Mouse (Mus musculus) lung, embryonic 16.5 days (tissue): ENCODE data around the gene F2. TPM values are rescaled to one million over a fixed set of nuclear protein-coding genes. Genes with fewer than 3 reads are reported as not detected.
"Not testable (repeated sequence)": the region's sequence is repeated elsewhere in the genome, so short reads cannot be mapped to it uniquely, and the experiment has no call there.

Experiments used
- ATAC-seq: fragments of 200-750 bp; cut with Nextera tagmentation; 2 replicates; pipeline ENCODE4 v1.8.0; 2017; ENCODE audit warnings: low read depth, mild to moderate bottlenecking, moderate library complexity
- H3K27ac ChIP-seq: fragments of 300-500 bp; sonication (generic); 2 replicates; pipeline ENCODE4 v1.5.1; 2014; ENCODE audit warnings: mild to moderate bottlenecking, control low read depth, low read length
- H3K27me3 ChIP-seq: fragments of 300-500 bp; sonication (generic); 2 replicates; pipeline ENCODE4 v1.6.1; 2014; ENCODE audit warnings: low read depth, low read length, mixed read lengths; ENCODE audit not compliant: control insufficient read depth, insufficient read depth
- H3K36me3 ChIP-seq: fragments of 300-500 bp; sonication (generic); 2 replicates; pipeline ENCODE4 v1.6.1; 2014; ENCODE audit warnings: low read length; ENCODE audit not compliant: control insufficient read depth, insufficient read depth
- H3K4me1 ChIP-seq: fragments of 300-500 bp; sonication (generic); replicated peaks from 2 replicates; pipeline ENCODE4 v1.6.1; 2014; ENCODE audit warnings: low read length, mixed read lengths; ENCODE audit not compliant: control insufficient read depth, insufficient read depth
- H3K4me2 ChIP-seq: fragments of 300-500 bp; sonication (generic); 2 replicates; pipeline ENCODE4 v1.6.1; 2014; ENCODE audit warnings: low read depth, low read length, control low read depth
- H3K4me3 ChIP-seq: fragments of 300-500 bp; sonication (generic); 2 replicates; pipeline ENCODE4 v1.5.1; 2014; ENCODE audit warnings: mild to moderate bottlenecking, low read length, control low read depth
- H3K9ac ChIP-seq: fragments of 300-500 bp; sonication (generic); 2 replicates; pipeline ENCODE4 v1.6.1; 2014; ENCODE audit warnings: low read length, control low read depth
- H3K9me3 ChIP-seq: fragments of 300-500 bp; sonication (generic); 2 replicates; pipeline ENCODE4 v1.6.1; 2016; ENCODE audit warnings: low read length; ENCODE audit not compliant: control insufficient read depth
- WGBS: fragments of 180-500 bp; shearing (Covaris S2); extraction: QIAGEN DNeasy Blood & Tissue Kit; methylation state at CpG from one replicate; pipeline ENCODE4 v1.1.7; 2014; 5-methylcytosine and 5-hydroxymethylcytosine counted together
- polyA plus RNA-seq: library from polyadenylated mRNA; unstranded; fragments of >200 nt; fragmentation: Nextera tagmentation; extraction: Ambion mirVana; gene quantifications from 2 replicates; pipeline ENCODE4 v1.2.1, GENCODE M21; 2015

F2 gene
- polyA plus RNA-seq, 1 experiment from 2014 or later: 0.85 TPM

DNA sequence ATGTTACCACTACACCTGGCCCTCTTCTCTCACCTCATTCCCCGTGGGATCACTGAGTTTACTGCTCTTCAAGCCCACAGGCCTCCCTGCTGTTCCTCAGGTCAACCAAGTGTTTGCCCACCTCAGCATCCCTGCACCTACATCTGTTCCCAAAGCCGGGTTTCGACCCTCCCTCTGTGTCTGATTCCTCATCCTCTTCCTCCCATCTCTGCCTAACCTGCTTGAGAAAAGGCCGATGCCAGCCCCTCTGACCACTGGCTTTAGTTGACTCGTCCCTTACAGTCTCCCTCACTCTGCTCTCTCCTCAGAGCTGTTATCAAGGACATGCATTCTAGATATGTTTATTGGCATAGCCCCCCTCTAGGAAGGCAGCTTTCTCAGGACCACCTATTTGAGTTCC, 8.7 kb downstream of the F2 start:
- peaks cover 3% of the 10 kb centered on the region for H3K36me3 ChIP-seq
- H3K4me2 ChIP-seq: no peak overlapping the region
- no peak overlapping the region for H3K27ac ChIP-seq
- H3K9me3 ChIP-seq: no peaks in the 10 kb centered on the region
- 62% methylated on average over 5 of the region's 5 CpGs for WGBS
- H3K9ac ChIP-seq: no peak overlapping the region
- H3K27me3 ChIP-seq: no peaks in the 10 kb centered on the region
- no peaks in the 10 kb centered on the region for H3K4me1 ChIP-seq
- no peak for ATAC-seq
- H3K4me3 ChIP-seq: no peak overlapping the region

GRCm38 (mm10) chr2:91623366-91623765, 12.8 kb downstream of the F2 start:
- H3K4me2 ChIP-seq, H3K27ac ChIP-seq, H3K9me3 ChIP-seq, H3K9ac ChIP-seq, H3K4me1 ChIP-seq, H3K4me3 ChIP-seq, ATAC-seq, H3K27me3 ChIP-seq: not testable (repeated sequence)
- 95% methylated on average over 7 of the region's 7 CpGs for WGBS
- H3K36me3 ChIP-seq: peaks cover 31% of the 10 kb centered on the region

DNA sequence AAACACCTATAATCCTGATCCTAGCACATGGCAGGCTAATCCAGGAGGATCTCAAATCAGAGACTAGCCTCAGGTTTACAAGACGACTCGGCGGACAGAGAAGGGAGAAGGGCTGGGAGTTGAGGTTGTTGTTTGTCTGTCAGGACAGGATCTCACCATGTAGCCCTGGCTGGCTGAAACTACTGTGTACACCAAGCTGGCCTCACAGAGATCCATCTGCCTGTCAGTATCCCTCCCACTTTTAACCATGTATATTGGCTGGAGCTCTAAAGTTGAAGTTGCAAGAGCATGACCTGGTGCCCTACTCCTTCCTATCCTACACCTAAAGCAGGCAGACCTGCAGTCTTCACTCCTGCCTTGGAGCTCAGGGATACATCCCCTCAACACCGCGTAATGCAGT, 13.9 kb downstream of the F2 start:
- ATAC-seq: no peak
- Histone ChIP-seq H3K27ac (no peak overlapping the region), H3K4me3 (no peak overlapping the region), H3K36me3 (peaks cover 40% of the 10 kb centered on the region), H3K27me3 (no peaks in the 10 kb centered on the region), H3K4me2 (no peak overlapping the region), H3K9me3 (no peaks in the 10 kb centered on the region), H3K4me1 (no peaks in the 10 kb centered on the region), H3K9ac (no peak overlapping the region)
- WGBS: 89% methylated on average over 5 of the region's 5 CpGs

- H3K27me3 ChIP-seq, ATAC-seq: not testable (repeated sequence)
- H3K36me3 ChIP-seq: peaks cover 33% of the 10 kb centered on the region
These were observed 26.8 kb downstream of the F2 start for GRCm38 (mm10) chr2:91609370-91609769.

GRCm38 (mm10) chr2:91602389-91602788, 33.8 kb downstream of the F2 start:
- Histone ChIP-seq H3K9ac (no peak overlapping the region), H3K27ac (no peak overlapping the region), H3K4me1 (no peaks in the 10 kb centered on the region), H3K27me3 (no peaks in the 10 kb centered on the region), H3K4me3 (no peak overlapping the region), H3K9me3 (no peaks in the 10 kb centered on the region), H3K36me3 (peaks cover 59% of the 10 kb centered on the region), H3K4me2 (no peak overlapping the region)
- no peak for ATAC-seq
- WGBS: 88% methylated on average over 4 of the region's 4 CpGs

More at GRCm38 (mm10) chr2:91609370-91609769, 26.8 kb downstream of the F2 start:
- H3K27ac ChIP-seq, H3K9ac ChIP-seq, H3K4me2 ChIP-seq, H3K9me3 ChIP-seq, H3K4me1 ChIP-seq, H3K4me3 ChIP-seq: not testable (repeated sequence)

DNA sequence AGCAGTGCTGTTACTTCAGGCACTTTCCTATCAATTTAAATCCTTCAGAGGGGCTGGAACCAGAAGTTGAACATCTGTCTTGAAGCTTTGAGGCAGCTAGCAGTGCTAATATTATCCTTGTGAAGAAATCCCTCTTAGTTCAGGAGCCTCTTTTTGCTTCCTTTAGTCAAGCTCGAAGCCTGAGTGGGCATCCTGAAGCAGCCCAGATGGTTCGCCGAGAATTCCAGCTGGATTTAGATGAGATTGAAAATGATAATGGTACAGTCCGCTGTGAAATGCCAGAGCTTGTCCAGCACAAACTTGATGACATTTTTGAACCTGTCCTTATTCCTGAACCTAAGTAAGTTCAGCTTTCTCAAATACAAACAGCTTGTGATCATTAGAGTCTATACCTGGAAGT, 35.7 kb downstream of the F2 start:
- ATAC-seq: no peak
- no peak overlapping the region for H3K4me3 ChIP-seq
- H3K4me1 ChIP-seq: no peaks in the 10 kb centered on the region
- H3K36me3 ChIP-seq: peaks cover 62% of the 10 kb centered on the region
- no peaks in the 10 kb centered on the region for H3K27me3 ChIP-seq
- no peak overlapping the region for H3K9ac ChIP-seq
- no peaks in the 10 kb centered on the region for H3K9me3 ChIP-seq
- no peak overlapping the region for H3K4me2 ChIP-seq
- H3K27ac ChIP-seq: no peak overlapping the region
- WGBS: 92% methylated on average over 4 of the region's 4 CpGs

GRCm38 (mm10) chr2:91586242-91586641, 50.0 kb downstream of the F2 start:
- no peaks in the 10 kb centered on the region for H3K27me3 ChIP-seq
- no peak overlapping the region for H3K27ac ChIP-seq
- ATAC-seq: no peak
- H3K4me3 ChIP-seq: no peak overlapping the region
- H3K4me1 ChIP-seq: no peaks in the 10 kb centered on the region
- H3K4me2 ChIP-seq: no peak overlapping the region
- H3K9me3 ChIP-seq: no peaks in the 10 kb centered on the region
- no peak overlapping the region for H3K9ac ChIP-seq
- 81% methylated on average over 1 of the region's 1 CpGs for WGBS
- peaks cover 40% of the 10 kb centered on the region for H3K36me3 ChIP-seq

DNA sequence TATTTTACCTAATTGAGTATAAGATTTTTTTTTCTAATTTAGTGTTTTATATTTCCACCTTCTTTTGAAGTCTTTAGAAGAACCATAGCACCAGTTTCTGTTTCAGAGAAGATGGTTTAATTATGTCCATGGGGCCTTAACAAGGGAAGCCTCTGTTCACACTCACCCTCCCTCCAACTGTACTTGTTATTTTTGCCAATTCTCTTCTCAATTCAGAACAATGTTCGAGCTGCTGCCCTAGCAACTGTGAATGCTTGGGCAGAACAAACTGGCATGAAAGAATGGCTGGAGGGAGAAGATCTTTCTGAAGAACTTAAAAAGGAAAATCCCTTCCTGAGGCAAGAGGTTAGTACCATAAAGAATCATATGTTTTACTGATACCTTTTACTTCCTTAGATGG, 55.3 kb downstream of the F2 start:
- Histone ChIP-seq H3K4me1 (no peaks in the 10 kb centered on the region), H3K27me3 (no peaks in the 10 kb centered on the region), H3K27ac (no peak overlapping the region), H3K4me3 (no peak overlapping the region), H3K9ac (no peak overlapping the region), H3K36me3 (peaks cover 30% of the 10 kb centered on the region), H3K9me3 (0 out of 2 replicates have a peak, but pooled peaks cover 2% of the 10 kb centered on the region), H3K4me2 (no peak overlapping the region)
- 72% methylated on average over 1 of the region's 1 CpGs for WGBS
- ATAC-seq: no peak
